Mouse (Mus musculus) left cerebral cortex, postnatal 25 days (tissue): Measurements from ENCODE around the gene Tnfsf4. TPM values are rescaled to one million over a fixed set of nuclear protein-coding genes. Genes with fewer than 3 reads are reported as not detected.
A peak's percentile ranks its signal among the peaks of the same experiment; 100 is the strongest.

Experiments used
- DNase-seq, 2 experiments: peaks; one replicate each; pipeline ENCODE4 v3.0.0; 2022; ENCODE audit warnings: low spot score in 2 of 2, mixed read lengths in 1 of 2
- intact Hi-C: fragments of 180-260 bp; cut with DNase I; formaldehyde crosslinking; loops from one replicate; pipeline ENCODE4 v1.15.1; 2025
- total RNA-seq, 2 experiments: library from RNA; stranded (reverse); gene quantifications; 2 replicates each; pipeline ENCODE4 v1.2.3; 2021

Tnfsf4 gene
- not detected for total RNA-seq

GRCm38 (mm10) chr1:161394931-161395459, at the start of gene Tnfsf4:
TSS of gene Tnfsf4 (plus strand) at chr1:161395409.
- DNase-seq: no peak
- intact Hi-C loops: no loop called here

- DNase-seq: no peak
- intact Hi-C loops: no loop called here
These were observed 44.2 kb upstream of the Tnfsf4 start for GRCm38 (mm10) chr1:161350981-161351380.

- DNase-seq: no peak
- intact Hi-C loops: no loop called here
These were observed 30.2 kb upstream of the Tnfsf4 start for GRCm38 (mm10) chr1:161365006-161365405.

- no peak for DNase-seq
- intact Hi-C loops: no loop called here
These were observed 23.3 kb upstream of the Tnfsf4 start for GRCm38 (mm10) chr1:161371919-161372318.

GRCm38 (mm10) chr1:161375866-161376265, 19.3 kb upstream of the Tnfsf4 start:
- intact Hi-C loops: no loop called here
- peak in 1 of 2 experiments; percentile 23 for DNase-seq

GRCm38 (mm10) chr1:161378571-161378970, 16.6 kb upstream of the Tnfsf4 start:
- intact Hi-C loops: no loop called here

GRCm38 (mm10) chr1:161379685-161380424, 15.4 kb upstream of the Tnfsf4 start:
- peak in 1 of 2 experiments; percentile 19 for DNase-seq

More at GRCm38 (mm10) chr1:161378571-161378970, 16.6 kb upstream of the Tnfsf4 start:
- no peak for DNase-seq

GRCm38 (mm10) chr1:161380425-161380780, 14.8 kb upstream of the Tnfsf4 start:
- intact Hi-C loops: no loop called here
- DNase-seq: no peak

More at GRCm38 (mm10) chr1:161379685-161380424, 15.4 kb upstream of the Tnfsf4 start:
- intact Hi-C loops: no loop called here

GRCm38 (mm10) chr1:161390066-161390465, 5.1 kb upstream of the Tnfsf4 start:
- DNase-seq: no peak

GRCm38 (mm10) chr1:161392906-161393305, 2.3 kb upstream of the Tnfsf4 start:
- intact Hi-C loops: no loop called here
- no peak for DNase-seq

More at GRCm38 (mm10) chr1:161390066-161390465, 5.1 kb upstream of the Tnfsf4 start:
- intact Hi-C loops: no loop called here

- DNase-seq: no peak
- intact Hi-C loops: no loop called here
These were observed 401 bp downstream of the Tnfsf4 start for GRCm38 (mm10) chr1:161395610-161396009.

GRCm38 (mm10) chr1:161396351-161396750, 1.1 kb downstream of the Tnfsf4 start:
- intact Hi-C loops: no loop called here
- no peak for DNase-seq

GRCm38 (mm10) chr1:161400126-161400525, 4.9 kb downstream of the Tnfsf4 start:
- intact Hi-C loops: loop anchor here (1.0 to 5.0 kb wide), 2 partner anchors 202 to 287 kb away; no protein-coding TSS in a partner anchor
- DNase-seq: peak; percentile 73 to 88

GRCm38 (mm10) chr1:161403061-161403460, 7.9 kb downstream of the Tnfsf4 start:
- intact Hi-C loops: loop anchor here (5.0 kb wide), 1 partner anchor 199 kb away; no protein-coding TSS in a partner anchor
- no peak for DNase-seq

GRCm38 (mm10) chr1:161406480-161406879, 11.3 kb downstream of the Tnfsf4 start:
- DNase-seq: no peak
- intact Hi-C loops: no loop called here

GRCm38 (mm10) chr1:161419926-161420325, 24.7 kb downstream of the Tnfsf4 start:
- no peak for DNase-seq
- intact Hi-C loops: no loop called here

- no peak for DNase-seq
- intact Hi-C loops: no loop called here
These were observed 25.4 kb downstream of the Tnfsf4 start for GRCm38 (mm10) chr1:161420646-161421045.

GRCm38 (mm10) chr1:161426277-161427056, 31.3 kb downstream of the Tnfsf4 start:
- intact Hi-C loops: no loop called here
- DNase-seq: no peak

GRCm38 (mm10) chr1:161427057-161427311, 31.8 kb downstream of the Tnfsf4 start:
- intact Hi-C loops: no loop called here
- DNase-seq: no peak

- intact Hi-C loops: no loop called here
- DNase-seq: no peak
These were observed 40.6 kb downstream of the Tnfsf4 start for GRCm38 (mm10) chr1:161435781-161436180.

GRCm38 (mm10) chr1:161436503-161436902, 41.3 kb downstream of the Tnfsf4 start:
- intact Hi-C loops: no loop called here
- DNase-seq: no peak
